ENCODE assay signal across 10 mouse cellular contexts in genomic region chr10:84757426-84758199, GRCm38 (mm10). TPM values are rescaled to one million over a fixed set of nuclear protein-coding genes. Genes with fewer than 3 reads are reported as not detected.
DNase-seq lines count a peak whose midpoint lies in the region; ATAC-seq and TF ChIP-seq lines count a peak whose summit lies in the region.
"Had no signal": no experiment of that assay in that cellular context is flagged by ENCODE, and none has a peak within 500 bp of the region (broad histone marks: within the 10 kb centered on the region; RNA-seq: fewer than 3 reads in every experiment).

No protein-coding gene starts in this region.

- intact Hi-C loops in left cerebral cortex, postnatal 36 days (cut with DNase I), result no loop called here

- H3K4me1 ChIP-seq in lung, embryonic 14.5 days (ENCODE audit: insufficient read depth), result no peaks in the 10 kb centered on the region
- H3K4me1 ChIP-seq in hindbrain, embryonic 15.5 days (replicated peaks), result peaks cover 62% of the 10 kb centered on the region
- peaks cover 49% of the 10 kb centered on the region for H3K4me1 ChIP-seq in limb, embryonic 13.5 days

- no peaks in the 10 kb centered on the region for H3K9me3 ChIP-seq in lung, embryonic 14.5 days (ENCODE audit: low read depth, low read length)
- H3K9me3 ChIP-seq in hindbrain, embryonic 15.5 days, result no peaks in the 10 kb centered on the region
- H3K9me3 ChIP-seq in limb, embryonic 13.5 days, result no peaks in the 10 kb centered on the region

- WGBS in lung, embryonic 14.5 days, result 7% methylated on average over 22 of the region's 22 CpGs
- 9% methylated on average over 22 of the region's 22 CpGs for WGBS in hindbrain, embryonic 15.5 days
- WGBS in limb, embryonic 13.5 days, result 4% methylated on average over 22 of the region's 22 CpGs

- H3K36me3 ChIP-seq in lung, embryonic 14.5 days (ENCODE audit: insufficient read depth), result no peaks in the 10 kb centered on the region
- no peaks in the 10 kb centered on the region for H3K36me3 ChIP-seq in hindbrain, embryonic 15.5 days
- no peaks in the 10 kb centered on the region for H3K36me3 ChIP-seq in limb, embryonic 13.5 days

- no peak overlapping the region for H3K4me2 ChIP-seq in lung, embryonic 14.5 days
- peak overlapping the region; percentile 66 for H3K4me2 ChIP-seq in hindbrain, embryonic 15.5 days
- peak overlapping the region; percentile 14; the same call in 1 of the 2 replicates for H3K4me2 ChIP-seq in limb, embryonic 13.5 days (replicated peaks)

- H3K27me3 ChIP-seq in lung, embryonic 14.5 days (ENCODE audit: insufficient read depth, low read length), result peaks cover 99% of the 10 kb centered on the region
- peaks cover 25% of the 10 kb centered on the region for H3K27me3 ChIP-seq in hindbrain, embryonic 15.5 days
- H3K27me3 ChIP-seq in limb, embryonic 13.5 days, result peaks cover 96% of the 10 kb centered on the region

- no peak for ATAC-seq in lung, embryonic 14.5 days (ENCODE audit: insufficient read depth)
- no peak for ATAC-seq in hindbrain, embryonic 15.5 days (ENCODE audit: low FRiP score, low read depth)
- ATAC-seq in limb, embryonic 13.5 days (ENCODE audit: low FRiP score, low read depth), result no peak
- ATAC-seq: liver, postnatal 0 days had no signal

- TF ChIP-seq CTCF in lung, embryonic 14.5 days (IDR thresholded peaks at IDR 0.05; ENCODE audit: low read depth), result no peak

- H3K4me3 ChIP-seq in lung, embryonic 14.5 days (ENCODE audit: low read depth, low read length), result no peak overlapping the region
- H3K4me3 ChIP-seq in hindbrain, embryonic 15.5 days, result peak overlapping the region; percentile 40
- peak overlapping the region; percentile 40 for H3K4me3 ChIP-seq in limb, embryonic 13.5 days

- H3K27ac ChIP-seq in lung, embryonic 14.5 days (ENCODE audit: low read depth), result no peak overlapping the region
- H3K27ac ChIP-seq in hindbrain, embryonic 15.5 days (replicated peaks), result peak overlapping the region; percentile 88
- no peak overlapping the region for H3K27ac ChIP-seq in limb, embryonic 13.5 days

- DNase-seq in lung, embryonic 14.5 days, result peak; percentile 9
- DNase-seq in lung, postnatal 10 days, result no peak
- no peak for DNase-seq in adrenal gland, adult 2 months
- DNase-seq in left cerebral cortex, postnatal 36 days (ENCODE audit: low spot score in 2 of 2), result no peak
- DNase-seq in adrenal gland, postnatal 4 days (ENCODE audit: low spot score in 2 of 2), result no peak
- no peak for DNase-seq in cerebellum, postnatal 14 days
- DNase-seq: liver, postnatal 0 days had no signal

- no peak overlapping the region for H3K9ac ChIP-seq in lung, embryonic 14.5 days
- H3K9ac ChIP-seq in hindbrain, embryonic 15.5 days, result peak overlapping the region; percentile 42
- H3K9ac ChIP-seq in limb, embryonic 13.5 days, result no peak overlapping the region
- H3K9ac ChIP-seq: liver, postnatal 0 days had no signal

RNA-seq across cellular contexts. Expression of gene Rfx4, which starts 1.8 kb away (rescaled TPM):
- polyA plus RNA-seq in lung, embryonic 14.5 days (2014; fragmentation: Nextera tagmentation; extraction: Ambion mirVana), result not detected in 2 replicates
- polyA plus RNA-seq in hindbrain, embryonic 15.5 days (2015; fragmentation: Nextera tagmentation; extraction: Ambion mirVana), result 18.0 and 23.7 TPM in 2 replicates
- 0.52 and 0.55 TPM in 2 replicates for polyA plus RNA-seq in limb, embryonic 13.5 days (2015; fragmentation: Nextera tagmentation; extraction: Ambion mirVana)
- total RNA-seq in adrenal gland, adult 2 months (2021), result under 1 TPM in 1 of 2 experiments, not detected in 1; 0.10 TPM
- 0.06 TPM in 1 of 2 replicates, not detected in the other for polyA plus RNA-seq in adrenal gland, adult 2 months (2012; rRNA removed)
- total RNA-seq in left cerebral cortex, postnatal 36 days (2021), result 10 to 100 TPM in 1 of 2 experiments, 1 to 10 TPM in 1; 9.3 to 11.3 TPM
- under 1 TPM in 1 of 2 experiments, not detected in 1; 0.17 TPM for total RNA-seq in adrenal gland, postnatal 4 days (2021)
- total RNA-seq: hematopoietic stem cell, adult 5-6 weeks had no signal
- polyA plus RNA-seq: liver, postnatal 0 days had no signal

Comparison
In these comparisons a context has a peak if more than half of its experiments do, and no peak if none do; other contexts are left out.
1. RNA of gene Rfx4, which starts 1.8 kb away (polyA plus RNA-seq): 18.0 to 23.7 TPM in hindbrain, embryonic 15.5 days; 0.52 to 0.55 TPM in limb, embryonic 13.5 days, not detected in lung, embryonic 14.5 days and 0.06 TPM in adrenal gland, adult 2 months; every median in the first group is over 10 times any median in the second.